Mouse (Mus musculus): ENCODE data around the gene Ptpre. TPM values are rescaled to one million over a fixed set of nuclear protein-coding genes. Genes with fewer than 3 reads are reported as not detected.
A peak's percentile ranks its signal among the peaks of the same experiment; 100 is the strongest.

The Ptpre gene
- polyA plus RNA-seq, 1 experiment from 2014 or later, result 3.0 TPM

DNA sequence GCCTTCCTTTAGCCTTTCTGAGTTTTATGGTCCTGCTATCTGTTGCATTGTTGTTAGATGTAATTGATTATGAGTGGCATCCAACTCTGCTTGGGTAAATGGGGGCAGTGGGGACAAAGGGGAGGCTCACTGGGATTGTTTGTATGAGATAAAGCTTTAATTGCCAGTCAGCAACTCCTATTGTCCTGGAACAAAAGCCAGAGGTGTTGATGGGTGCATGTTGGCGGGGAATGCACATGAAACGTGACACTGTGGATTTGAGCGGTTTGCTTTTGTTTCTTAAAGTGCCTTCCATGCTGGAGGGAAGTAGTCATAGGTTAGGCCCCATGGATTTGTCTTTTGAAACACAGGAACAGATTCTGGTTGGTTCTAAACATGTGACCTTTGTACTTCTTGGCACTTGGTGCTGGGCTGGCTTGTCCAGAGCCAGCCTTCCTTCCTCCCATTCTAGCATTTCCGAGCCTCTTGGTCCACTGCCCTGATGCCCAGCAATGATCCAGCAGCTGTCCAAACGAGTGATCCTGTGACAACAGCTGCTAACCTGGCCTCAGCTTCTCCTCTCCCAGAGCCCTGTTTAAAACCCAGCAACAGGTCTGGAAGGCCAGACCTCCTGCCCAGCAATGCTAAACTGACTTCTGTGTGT is 65.7 kb downstream of the Ptpre start:
- Histone ChIP-seq H3K9ac (ENCODE audit: low read depth, low read length) (no peak overlapping the region), H3K4me1 (ENCODE audit: control insufficient read depth, low read depth, low read length) (peaks cover 48% of the 10 kb centered on the region), H3K27me3 (ENCODE audit: control insufficient read depth, insufficient read depth, low read depth, low read length) (no peaks in the 10 kb centered on the region), H3K27ac (ENCODE audit: low read length) (peak overlapping the region; percentile 12; the same call in 1 of the 2 replicates), H3K4me3 (ENCODE audit: low read depth, low read length) (no peak overlapping the region), H3K36me3 (ENCODE audit: control insufficient read depth, insufficient read depth) (no peaks in the 10 kb centered on the region), H3K9me3 (replicated peaks; ENCODE audit: control insufficient read depth, low read length) (no peaks in the 10 kb centered on the region), H3K4me2 (ENCODE audit: low read depth, low read length) (no peak overlapping the region)
- 74% methylated on average over 5 of the region's 5 CpGs for WGBS (ENCODE audit: insufficient replicate concordance)
- no peak for ATAC-seq (ENCODE audit: low read depth)

DNA sequence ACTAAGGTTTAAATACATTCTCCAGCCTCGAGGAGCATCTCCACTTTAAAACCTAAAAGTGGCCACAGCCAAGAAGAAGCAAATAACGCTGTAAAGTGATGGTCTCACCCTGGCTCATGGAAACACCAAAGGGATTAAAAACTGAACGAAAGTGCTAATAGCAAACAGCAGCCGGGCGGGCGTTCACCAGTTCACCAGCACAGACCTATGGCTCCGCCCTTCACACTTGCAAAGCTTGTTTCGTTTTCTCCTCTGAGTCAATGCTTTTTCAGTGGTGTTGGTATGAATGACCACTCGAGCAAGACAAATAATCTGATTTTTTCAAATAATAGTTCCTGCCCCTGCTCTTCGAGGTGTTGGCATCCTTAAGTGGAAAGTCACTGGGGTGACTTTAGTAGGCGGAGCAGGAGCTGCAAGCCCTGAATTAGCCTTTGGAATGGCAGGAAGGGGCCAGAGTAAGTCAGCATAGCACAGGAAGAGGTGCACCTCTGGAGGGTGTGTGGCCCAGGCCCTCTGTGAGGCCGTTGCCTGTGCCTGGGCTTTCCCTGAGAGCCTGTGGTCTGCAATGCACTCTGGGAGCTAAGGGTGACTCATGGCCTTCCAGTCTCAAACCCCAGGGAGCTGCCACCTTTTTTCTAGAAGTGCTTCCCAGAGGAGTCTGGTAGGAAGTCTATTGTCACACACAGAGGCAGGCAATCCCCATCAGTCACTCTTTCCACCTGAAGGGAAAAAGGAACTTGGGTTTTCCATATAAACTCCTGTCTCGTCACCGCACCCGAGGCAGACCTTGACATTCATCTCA is 67.9 kb downstream of the Ptpre start:
- peak overlapping the region; percentile 40 for H3K4me3 ChIP-seq (ENCODE audit: low read depth, low read length)
- H3K4me1 ChIP-seq (ENCODE audit: control insufficient read depth, low read depth, low read length), result peaks cover 43% of the 10 kb centered on the region
- H3K36me3 ChIP-seq (ENCODE audit: control insufficient read depth, insufficient read depth), result no peaks in the 10 kb centered on the region
- peak; percentile 42 for ATAC-seq (ENCODE audit: low read depth)
- H3K4me2 ChIP-seq (ENCODE audit: low read depth, low read length), result peak overlapping the region; percentile 54
- no peaks in the 10 kb centered on the region for H3K9me3 ChIP-seq (replicated peaks; ENCODE audit: control insufficient read depth, low read length)
- H3K9ac ChIP-seq (ENCODE audit: low read depth, low read length), result no peak overlapping the region; the same call in 1 of the 2 replicates
- WGBS (ENCODE audit: insufficient replicate concordance), result 30% methylated on average over 15 of the region's 15 CpGs
- H3K27ac ChIP-seq (ENCODE audit: low read length), result peak overlapping the region; percentile 6
- H3K27me3 ChIP-seq (ENCODE audit: control insufficient read depth, insufficient read depth, low read depth, low read length), result no peaks in the 10 kb centered on the region

GRCm38 (mm10) chr7:135605804-135606072 is 68.5 kb downstream of the Ptpre start:
- Histone ChIP-seq H3K9ac (ENCODE audit: low read depth, low read length) (no peak overlapping the region), H3K27me3 (ENCODE audit: control insufficient read depth, insufficient read depth, low read depth, low read length) (no peaks in the 10 kb centered on the region), H3K4me1 (ENCODE audit: control insufficient read depth, low read depth, low read length) (peaks cover 41% of the 10 kb centered on the region), H3K4me2 (ENCODE audit: low read depth, low read length) (no peak overlapping the region), H3K4me3 (ENCODE audit: low read depth, low read length) (no peak overlapping the region), H3K27ac (ENCODE audit: low read length) (peak overlapping the region; percentile 6; the same call in 1 of the 2 replicates), H3K9me3 (replicated peaks; ENCODE audit: control insufficient read depth, low read length) (no peaks in the 10 kb centered on the region), H3K36me3 (ENCODE audit: control insufficient read depth, insufficient read depth) (no peaks in the 10 kb centered on the region)
- no peak for ATAC-seq (ENCODE audit: low read depth)
- WGBS (ENCODE audit: insufficient replicate concordance), result 79% methylated on average over 6 of the region's 6 CpGs

DNA sequence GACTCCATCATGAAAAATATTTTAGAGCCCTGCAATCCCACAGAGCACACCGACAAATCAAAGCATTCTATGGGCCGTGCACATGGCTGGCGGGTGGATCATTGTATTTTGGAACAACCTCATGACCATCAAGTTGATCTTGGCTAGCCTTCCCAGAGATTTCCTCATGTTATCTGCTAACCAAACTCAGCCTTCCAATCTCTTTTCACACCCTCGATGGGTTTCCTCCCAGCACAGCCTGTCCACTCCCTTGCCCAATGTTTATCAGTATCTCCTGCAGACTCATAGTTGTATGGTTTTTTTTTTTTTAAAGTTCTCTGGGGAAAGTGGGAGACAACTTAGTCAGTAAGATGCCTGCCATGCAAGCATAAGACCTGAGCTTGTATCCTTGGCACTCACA is 70.9 kb downstream of the Ptpre start:
- Histone ChIP-seq H3K27me3 (ENCODE audit: control insufficient read depth, insufficient read depth, low read depth, low read length) (no peaks in the 10 kb centered on the region), H3K4me2 (ENCODE audit: low read depth, low read length) (no peak overlapping the region), H3K27ac (ENCODE audit: low read length) (no peak overlapping the region), H3K36me3 (ENCODE audit: control insufficient read depth, insufficient read depth) (no peaks in the 10 kb centered on the region), H3K9ac (ENCODE audit: low read depth, low read length) (no peak overlapping the region), H3K4me3 (ENCODE audit: low read depth, low read length) (no peak overlapping the region), H3K9me3 (replicated peaks; ENCODE audit: control insufficient read depth, low read length) (no peaks in the 10 kb centered on the region), H3K4me1 (ENCODE audit: control insufficient read depth, low read depth, low read length) (peaks cover 22% of the 10 kb centered on the region)
- 37% methylated on average over 4 of the region's 4 CpGs for WGBS (ENCODE audit: insufficient replicate concordance)
- no peak for ATAC-seq (ENCODE audit: low read depth)

GRCm38 (mm10) chr7:135609028-135609427 is 71.7 kb downstream of the Ptpre start:
- Histone ChIP-seq H3K36me3 (ENCODE audit: control insufficient read depth, insufficient read depth) (no peaks in the 10 kb centered on the region), H3K4me1 (ENCODE audit: control insufficient read depth, low read depth, low read length) (peaks cover 22% of the 10 kb centered on the region), H3K4me2 (ENCODE audit: low read depth, low read length) (no peak overlapping the region), H3K9me3 (replicated peaks; ENCODE audit: control insufficient read depth, low read length) (no peaks in the 10 kb centered on the region), H3K27me3 (ENCODE audit: control insufficient read depth, insufficient read depth, low read depth, low read length) (no peaks in the 10 kb centered on the region), H3K4me3 (ENCODE audit: low read depth, low read length) (no peak overlapping the region), H3K9ac (ENCODE audit: low read depth, low read length) (no peak overlapping the region), H3K27ac (ENCODE audit: low read length) (no peak overlapping the region)
- WGBS (ENCODE audit: insufficient replicate concordance), result 19% methylated on average over 3 of the region's 3 CpGs
- no peak for ATAC-seq (ENCODE audit: low read depth)

DNA sequence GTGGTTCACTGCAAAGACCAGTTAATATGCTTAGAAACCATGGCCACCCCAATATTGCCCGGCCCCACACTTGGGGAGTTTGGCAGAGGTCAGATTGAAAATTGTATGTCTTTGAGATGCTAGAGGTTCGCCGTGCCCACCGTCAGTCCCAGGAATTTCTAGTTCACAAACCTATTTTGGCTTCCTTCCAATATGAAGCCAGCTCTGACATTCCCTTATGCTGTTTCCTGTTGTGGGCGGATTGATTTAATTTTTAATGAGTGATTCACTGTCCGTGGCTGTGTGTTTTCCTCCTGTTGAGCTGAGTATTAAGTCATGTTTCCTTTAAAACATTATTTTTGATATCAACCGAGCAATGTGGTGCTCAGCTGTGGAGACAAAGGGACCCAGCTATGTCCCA is 72.4 kb downstream of the Ptpre start:
- H3K9me3 ChIP-seq (replicated peaks; ENCODE audit: control insufficient read depth, low read length), result no peaks in the 10 kb centered on the region
- H3K4me3 ChIP-seq (ENCODE audit: low read depth, low read length), result no peak overlapping the region
- H3K9ac ChIP-seq (ENCODE audit: low read depth, low read length), result no peak overlapping the region
- no peaks in the 10 kb centered on the region for H3K36me3 ChIP-seq (ENCODE audit: control insufficient read depth, insufficient read depth)
- peaks cover 22% of the 10 kb centered on the region for H3K4me1 ChIP-seq (ENCODE audit: control insufficient read depth, low read depth, low read length)
- 58% methylated on average over 7 of the region's 7 CpGs for WGBS (ENCODE audit: insufficient replicate concordance)
- H3K27me3 ChIP-seq (ENCODE audit: control insufficient read depth, insufficient read depth, low read depth, low read length), result no peaks in the 10 kb centered on the region
- no peak for ATAC-seq (ENCODE audit: low read depth)
- no peak overlapping the region for H3K27ac ChIP-seq (ENCODE audit: low read length)
- no peak overlapping the region for H3K4me2 ChIP-seq (ENCODE audit: low read depth, low read length)

GRCm38 (mm10) chr7:135612276-135612675 is 75.0 kb downstream of the Ptpre start:
- 85% methylated on average over 16 of the region's 16 CpGs for WGBS (ENCODE audit: insufficient replicate concordance)
- H3K27ac ChIP-seq (ENCODE audit: low read length), result no peak overlapping the region
- peaks cover 12% of the 10 kb centered on the region for H3K4me1 ChIP-seq (ENCODE audit: control insufficient read depth, low read depth, low read length)
- no peak overlapping the region for H3K4me2 ChIP-seq (ENCODE audit: low read depth, low read length)
- no peaks in the 10 kb centered on the region for H3K27me3 ChIP-seq (ENCODE audit: control insufficient read depth, insufficient read depth, low read depth, low read length)
- no peak overlapping the region for H3K4me3 ChIP-seq (ENCODE audit: low read depth, low read length)
- H3K9me3 ChIP-seq (replicated peaks; ENCODE audit: control insufficient read depth, low read length), result no peaks in the 10 kb centered on the region
- no peak overlapping the region for H3K9ac ChIP-seq (ENCODE audit: low read depth, low read length)
- ATAC-seq (ENCODE audit: low read depth), result no peak
- no peaks in the 10 kb centered on the region for H3K36me3 ChIP-seq (ENCODE audit: control insufficient read depth, insufficient read depth)

GRCm38 (mm10) chr7:135612801-135613200 is 75.5 kb downstream of the Ptpre start:
- no peaks in the 10 kb centered on the region for H3K27me3 ChIP-seq (ENCODE audit: control insufficient read depth, insufficient read depth, low read depth, low read length)
- H3K9ac ChIP-seq (ENCODE audit: low read depth, low read length), result no peak overlapping the region
- no peak overlapping the region for H3K27ac ChIP-seq (ENCODE audit: low read length)
- peaks cover 12% of the 10 kb centered on the region for H3K4me1 ChIP-seq (ENCODE audit: control insufficient read depth, low read depth, low read length)
- H3K36me3 ChIP-seq (ENCODE audit: control insufficient read depth, insufficient read depth), result no peaks in the 10 kb centered on the region
- H3K9me3 ChIP-seq (replicated peaks; ENCODE audit: control insufficient read depth, low read length), result no peaks in the 10 kb centered on the region
- WGBS (ENCODE audit: insufficient replicate concordance), result 64% methylated on average over 7 of the region's 7 CpGs
- H3K4me3 ChIP-seq (ENCODE audit: low read depth, low read length), result no peak overlapping the region
- no peak overlapping the region for H3K4me2 ChIP-seq (ENCODE audit: low read depth, low read length)
- ATAC-seq (ENCODE audit: low read depth), result no peak

DNA sequence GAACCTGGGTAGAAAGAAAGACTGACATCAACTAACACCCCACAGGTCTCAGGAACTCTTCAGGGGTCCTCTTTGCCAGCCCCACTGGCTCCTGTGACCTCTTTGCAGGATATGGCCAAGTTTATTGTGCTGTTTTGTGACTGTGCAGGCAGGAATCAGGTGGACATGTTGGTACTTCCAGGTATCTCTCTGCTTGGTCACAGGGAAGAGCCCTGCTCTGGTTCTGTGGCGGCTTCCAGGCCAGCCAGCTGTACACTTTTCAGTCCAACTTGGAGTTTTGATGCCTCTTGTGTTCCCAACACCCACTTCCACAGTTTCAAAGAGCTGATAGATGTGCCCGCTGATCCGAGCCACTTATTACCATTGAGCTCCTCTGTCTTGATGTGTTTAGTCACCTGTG is 76.1 kb downstream of the Ptpre start:
- Histone ChIP-seq H3K4me3 (ENCODE audit: low read depth, low read length) (no peak overlapping the region), H3K36me3 (ENCODE audit: control insufficient read depth, insufficient read depth) (no peaks in the 10 kb centered on the region), H3K9ac (ENCODE audit: low read depth, low read length) (no peak overlapping the region), H3K27ac (ENCODE audit: low read length) (no peak overlapping the region), H3K27me3 (ENCODE audit: control insufficient read depth, insufficient read depth, low read depth, low read length) (no peaks in the 10 kb centered on the region), H3K9me3 (replicated peaks; ENCODE audit: control insufficient read depth, low read length) (no peaks in the 10 kb centered on the region), H3K4me1 (ENCODE audit: control insufficient read depth, low read depth, low read length) (peaks cover 8% of the 10 kb centered on the region), H3K4me2 (ENCODE audit: low read depth, low read length) (no peak overlapping the region)
- no peak for ATAC-seq (ENCODE audit: low read depth)
- WGBS (ENCODE audit: insufficient replicate concordance), result 75% methylated on average over 3 of the region's 3 CpGs

Measured in liver, embryonic 16.5 days (tissue).